Mouse (Mus musculus): Measurements from ENCODE around the gene Popdc2.

The Popdc2 gene

DNA sequence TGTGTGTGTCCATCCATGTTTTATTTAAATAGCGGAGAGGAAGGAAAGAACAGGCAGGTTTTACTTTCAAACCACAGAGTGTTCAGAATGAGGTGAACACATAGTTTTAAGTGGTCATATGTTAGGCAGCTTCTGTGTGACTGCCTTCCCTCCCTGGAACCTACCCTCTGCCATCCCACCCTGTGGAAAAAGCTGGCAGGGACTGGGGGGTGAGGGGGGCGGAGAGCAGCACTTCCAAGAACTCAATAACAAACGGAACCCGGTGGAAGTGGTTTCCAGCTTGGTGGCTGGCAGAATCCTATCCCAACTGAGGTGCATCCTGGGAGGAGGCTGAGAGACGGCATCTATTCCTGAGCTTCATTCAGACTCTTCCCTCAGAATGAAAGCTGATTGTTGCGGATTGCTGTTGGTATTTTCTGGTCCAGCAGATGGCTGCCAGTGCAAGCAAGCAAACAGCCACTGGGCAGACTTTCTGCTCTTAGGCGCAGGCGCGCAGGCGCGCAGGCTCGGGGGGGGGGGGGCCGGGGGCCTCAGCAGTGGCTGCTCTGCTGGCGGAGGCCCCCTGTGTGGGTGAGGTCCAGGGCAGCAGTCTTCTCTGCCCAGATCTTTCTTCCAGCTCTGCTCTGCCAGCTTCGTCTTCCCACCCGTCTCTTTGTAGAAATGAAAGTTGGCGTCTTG, 14.3 kb downstream of the Popdc2 start:
- DNase-seq (ENCODE audit: low read depth), result no peak

GRCm38 (mm10) chr16:38376841-38377249, 14.8 kb downstream of the Popdc2 start:
- DNase-seq (ENCODE audit: low read depth), result no peak

GRCm38 (mm10) chr16:38377546-38377945, 15.5 kb downstream of the Popdc2 start:
- DNase-seq (ENCODE audit: low read depth), result no peak

GRCm38 (mm10) chr16:38378591-38378990, 16.6 kb downstream of the Popdc2 start:
- DNase-seq (ENCODE audit: low read depth), result no peak

GRCm38 (mm10) chr16:38379088-38379487, 17.1 kb downstream of the Popdc2 start:
- no peak for DNase-seq (ENCODE audit: low read depth)

DNA sequence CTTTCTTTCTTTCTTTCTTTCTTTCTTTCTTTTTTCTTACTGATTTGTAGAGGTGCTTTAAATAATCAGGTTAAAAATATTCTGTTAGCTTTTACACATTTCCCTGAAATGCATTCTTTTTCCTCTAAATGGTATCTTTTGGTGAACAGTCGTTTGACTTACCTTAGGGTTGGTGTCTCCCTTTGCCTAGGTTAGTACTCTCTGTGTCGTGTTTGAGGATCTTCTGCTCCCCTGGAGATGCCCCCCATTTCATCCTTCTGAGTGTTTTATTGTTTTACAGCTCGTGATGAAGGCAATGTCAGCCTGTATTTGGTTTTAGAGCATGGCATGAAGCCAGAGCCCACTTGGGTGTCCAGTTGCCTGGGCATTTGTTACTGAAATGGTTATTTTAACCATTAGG, 17.5 kb downstream of the Popdc2 start:
- DNase-seq (ENCODE audit: low read depth), result no peak

DNA sequence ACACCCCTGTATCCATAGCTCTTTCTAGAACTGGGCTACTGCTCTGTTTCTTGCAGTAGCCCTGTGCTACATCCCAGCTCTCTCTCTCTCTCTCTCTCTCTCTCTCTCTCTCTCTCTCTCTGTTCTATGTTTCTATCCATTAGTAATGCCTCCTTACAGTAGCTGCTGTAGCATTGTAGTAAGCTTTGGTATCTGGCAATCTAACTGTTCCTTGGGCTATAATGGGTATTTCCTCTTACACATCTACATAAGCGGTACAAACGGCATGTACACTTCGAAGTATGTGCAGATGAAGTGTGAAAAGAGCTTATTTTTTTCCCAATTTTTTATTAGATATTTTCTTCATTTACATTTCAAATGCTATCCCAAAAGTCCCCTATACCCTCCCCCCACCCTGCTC, 17.9 kb downstream of the Popdc2 start:
- no peak for DNase-seq (ENCODE audit: low read depth)

GRCm38 (mm10) chr16:38383683-38384082, 21.7 kb downstream of the Popdc2 start:
- DNase-seq (ENCODE audit: low read depth), result peak; percentile 19

DNA sequence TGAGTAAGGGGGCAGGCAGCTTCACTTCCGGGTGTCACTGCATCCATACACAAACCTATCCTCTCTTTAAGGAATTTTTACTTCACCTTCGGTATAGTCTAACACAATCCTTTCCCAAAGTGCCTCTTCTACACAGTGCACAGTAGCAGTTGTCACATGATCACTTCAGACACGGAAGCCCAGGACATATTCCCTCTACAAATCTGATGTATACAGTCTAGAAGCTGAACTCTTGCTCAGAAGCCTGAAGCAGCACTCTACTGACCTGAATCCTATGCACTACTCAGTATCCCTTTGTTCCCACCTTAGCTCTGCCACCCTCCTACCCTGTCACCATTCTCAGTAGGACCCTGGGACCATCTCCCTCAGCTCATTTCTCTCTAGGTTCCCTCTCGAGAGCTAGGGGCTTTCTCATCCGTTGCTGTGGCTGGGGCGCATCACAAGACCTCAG, 23.2 kb downstream of the Popdc2 start:
- DNase-seq (ENCODE audit: low read depth), result no peak

- peak; percentile 86 for DNase-seq (ENCODE audit: low read depth)
These were observed 23.7 kb downstream of the Popdc2 start for GRCm38 (mm10) chr16:38385700-38386099.

- no peak for DNase-seq (ENCODE audit: low read depth)
These were observed 25.4 kb downstream of the Popdc2 start for GRCm38 (mm10) chr16:38387389-38387788.

- no peak for DNase-seq (ENCODE audit: low read depth)
These were observed 26.7 kb downstream of the Popdc2 start for GRCm38 (mm10) chr16:38388757-38389156.

GRCm38 (mm10) chr16:38389284-38389893, 27.4 kb downstream of the Popdc2 start:
- DNase-seq (ENCODE audit: low read depth), result no peak

DNA sequence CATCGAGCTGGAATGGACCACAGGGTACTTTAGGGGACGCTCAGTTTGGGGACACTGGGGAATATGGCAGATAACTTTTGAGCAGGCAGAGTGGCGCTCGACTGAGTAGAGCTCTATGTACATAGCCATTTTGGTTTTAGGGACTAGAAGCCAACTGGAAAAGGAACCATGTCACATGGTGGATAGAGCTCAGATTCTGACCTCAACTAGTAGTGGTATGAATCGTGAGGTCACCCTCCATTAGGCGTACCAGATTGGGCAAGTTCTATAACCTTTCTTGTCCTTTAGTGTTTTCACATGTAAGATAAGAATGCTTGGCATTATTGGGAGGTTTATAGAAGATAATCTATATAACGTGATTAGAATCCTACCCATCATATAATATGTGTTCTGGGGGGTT, 28.3 kb downstream of the Popdc2 start:
- no peak for DNase-seq (ENCODE audit: low read depth)

DNA sequence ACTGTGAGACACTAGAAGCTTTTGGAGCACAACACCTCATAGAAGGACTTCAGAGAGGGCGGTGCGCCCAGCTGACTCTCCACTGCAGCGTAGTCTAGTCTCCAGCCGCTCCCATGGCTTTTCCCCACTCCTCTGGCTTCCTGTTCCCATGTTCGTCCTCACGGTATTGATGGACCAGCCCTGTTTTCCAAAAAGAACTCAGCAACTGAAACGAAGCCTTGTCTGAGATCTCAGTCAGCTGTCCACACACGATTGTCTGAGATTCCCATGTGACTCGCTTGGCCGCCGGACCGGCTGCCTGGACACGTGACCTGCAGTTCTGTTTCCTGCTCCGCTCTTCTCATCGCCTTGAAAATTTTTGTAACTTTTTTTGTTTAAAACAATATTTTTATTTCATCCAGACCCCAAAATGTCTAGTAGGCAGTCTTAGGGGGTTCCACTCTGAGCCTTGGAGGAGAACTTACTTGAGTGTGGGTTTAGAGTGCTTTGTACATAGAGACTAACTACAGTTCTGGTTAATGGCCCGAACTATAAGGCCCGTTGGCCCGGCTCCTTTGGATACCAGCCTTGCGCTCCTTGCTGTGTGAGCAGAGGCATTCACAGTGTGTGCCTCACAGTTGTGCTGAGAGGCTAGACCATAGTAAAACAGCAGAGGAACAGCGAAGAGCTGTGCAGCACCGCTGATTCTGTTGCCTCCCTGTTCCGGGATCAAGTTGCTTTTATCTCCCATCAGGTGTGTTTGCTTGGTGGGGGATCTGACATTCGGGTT, 30.3 kb downstream of the Popdc2 start:
- no peak for DNase-seq (ENCODE audit: low read depth)

DNA sequence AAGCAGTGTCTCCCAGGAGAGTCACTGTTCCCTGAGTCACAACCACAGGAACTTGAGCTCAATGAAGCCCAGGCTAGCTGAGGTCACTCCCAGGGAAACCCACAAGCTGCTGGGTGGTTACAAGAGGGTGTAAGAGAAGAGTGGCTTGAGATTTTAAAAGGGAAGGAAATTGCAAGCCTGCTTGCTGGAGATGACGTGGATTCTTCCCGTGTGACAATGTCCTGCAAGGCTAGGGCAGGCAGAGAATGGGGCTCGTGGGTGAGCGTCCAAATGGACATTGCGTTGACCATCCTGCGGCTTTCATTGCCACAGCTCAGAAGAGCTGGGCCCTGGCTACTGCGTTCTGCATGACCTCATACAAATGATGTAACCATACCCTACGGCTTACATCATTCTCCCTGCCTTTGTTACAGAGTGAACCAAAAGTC, 32.2 kb downstream of the Popdc2 start:
- peak; percentile 90 for DNase-seq (ENCODE audit: low read depth)

DNA sequence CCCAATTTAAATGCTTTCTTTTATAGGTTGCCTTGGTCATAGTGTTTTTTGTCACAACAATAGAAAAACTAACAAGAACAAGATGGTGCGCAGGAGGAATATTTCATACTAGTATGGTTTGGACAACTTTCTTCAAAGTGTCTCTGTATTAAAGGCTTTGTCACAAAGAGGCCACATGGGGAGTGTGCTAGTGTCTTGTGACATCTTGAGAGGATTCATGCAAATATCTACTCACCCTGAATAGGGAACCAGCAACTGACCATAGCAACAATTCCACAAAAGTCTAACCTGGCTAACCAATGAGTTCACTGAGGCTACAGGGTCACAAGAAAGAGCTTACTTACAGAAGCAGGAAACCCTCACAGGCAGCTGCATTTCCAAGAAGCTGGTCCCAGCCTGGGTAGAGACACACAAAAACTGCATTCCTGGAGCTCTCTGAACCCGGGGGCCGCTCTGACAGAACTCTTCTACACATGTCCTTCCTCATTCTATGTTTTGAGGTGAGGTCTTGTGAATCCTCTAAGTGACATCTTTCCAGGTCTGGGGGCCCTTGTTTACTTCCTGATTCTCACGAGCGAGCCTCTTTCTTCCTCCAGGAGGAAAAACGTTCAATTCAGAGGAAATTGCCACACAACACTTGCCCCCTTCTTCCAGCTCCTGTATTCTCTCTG, 33.2 kb downstream of the Popdc2 start:
- peak; percentile 53 for DNase-seq (ENCODE audit: low read depth)

DNA sequence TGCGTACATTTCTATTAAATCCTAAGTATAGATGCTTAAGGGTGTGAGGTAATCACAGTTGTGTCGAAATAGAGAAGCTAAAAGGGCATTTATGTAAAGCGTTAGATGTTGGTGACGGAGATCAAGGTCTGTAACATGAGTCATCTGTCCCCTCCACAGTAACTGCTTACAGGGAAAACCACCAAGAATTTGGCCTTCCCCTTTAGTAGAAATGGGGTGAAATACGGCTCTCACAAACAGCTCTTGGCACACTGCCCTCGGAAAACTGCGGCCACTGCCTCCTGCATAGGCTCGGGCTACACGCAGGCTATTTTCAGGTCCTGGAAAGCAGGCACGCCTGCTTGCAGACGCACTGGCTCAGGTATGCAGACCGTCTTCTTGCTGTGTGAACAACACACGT, 34.1 kb downstream of the Popdc2 start:
- DNase-seq (ENCODE audit: low read depth), result peak; percentile 99

- no peak for DNase-seq (ENCODE audit: low read depth)
These were observed 36.3 kb downstream of the Popdc2 start for GRCm38 (mm10) chr16:38398266-38398665.

DNA sequence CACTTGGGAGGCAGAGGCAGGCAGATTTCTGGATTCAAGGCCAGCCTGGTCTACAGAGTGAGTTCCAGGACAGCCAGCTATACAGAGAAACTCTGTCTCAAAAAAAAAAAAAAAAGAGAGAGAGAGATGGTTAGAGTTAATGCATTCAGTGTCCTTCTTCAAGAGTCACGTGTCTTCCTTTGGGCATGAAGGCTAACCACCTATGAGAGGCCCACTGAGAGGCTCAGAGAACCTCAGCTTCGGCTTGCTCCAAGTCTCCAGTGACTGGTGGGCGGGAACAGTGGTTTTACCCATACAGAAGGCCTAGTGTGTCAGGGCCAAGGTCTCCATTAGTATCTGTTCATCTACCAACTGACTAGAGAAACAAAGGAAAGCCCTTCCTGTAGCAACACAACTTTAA, 37.1 kb downstream of the Popdc2 start:
- DNase-seq (ENCODE audit: low read depth), result peak; percentile 96

- DNase-seq (ENCODE audit: low read depth), result peak; percentile 84
These were observed 37.7 kb downstream of the Popdc2 start for GRCm38 (mm10) chr16:38399531-38400231.

All from 416B (cell line).